Mouse (Mus musculus) forebrain, embryonic 15.5 days (tissue): ENCODE measurements around the gene Aldh4a1. TPM values are rescaled to one million over a fixed set of nuclear protein-coding genes. Genes with fewer than 3 reads are reported as not detected.

ENCODE experiments used
- ATAC-seq: fragments of 200-750 bp; cut with Nextera tagmentation; replicated peaks from 2 replicates; pipeline ENCODE4 v1.8.0; 2017; ENCODE audit warnings: mild to moderate bottlenecking, moderate TSS enrichment, moderate library complexity
- H3K27ac ChIP-seq: fragments of 300-500 bp; sonication (generic); replicated peaks from 2 replicates; pipeline ENCODE4 v1.5.1; 2015; ENCODE audit warnings: mild to moderate bottlenecking, inconsistent platforms
- H3K27me3 ChIP-seq: fragments of 300-500 bp; sonication (generic); 2 replicates; pipeline ENCODE4 v1.6.1; 2015; ENCODE audit warnings: inconsistent platforms
- H3K36me3 ChIP-seq: fragments of 300-500 bp; sonication (generic); 2 replicates; pipeline ENCODE4 v1.6.1; 2015; ENCODE audit warnings: mild to moderate bottlenecking, inconsistent platforms
- H3K4me1 ChIP-seq: fragments of 300-500 bp; sonication (generic); 2 replicates; pipeline ENCODE4 v1.6.1; 2015; ENCODE audit warnings: inconsistent platforms
- H3K4me2 ChIP-seq: fragments of 300-500 bp; sonication (generic); replicated peaks from 2 replicates; pipeline ENCODE4 v1.6.1; 2015; ENCODE audit warnings: mild to moderate bottlenecking, inconsistent platforms
- H3K4me3 ChIP-seq: fragments of 300-500 bp; sonication (generic); 2 replicates; pipeline ENCODE4 v1.5.1; 2015; ENCODE audit warnings: mild to moderate bottlenecking, inconsistent platforms
- H3K9ac ChIP-seq: fragments of 300-500 bp; sonication (generic); replicated peaks from 2 replicates; pipeline ENCODE4 v1.6.1; 2015; ENCODE audit warnings: mild to moderate bottlenecking, inconsistent platforms
- H3K9me3 ChIP-seq: fragments of 300-500 bp; sonication (generic); 2 replicates; pipeline ENCODE4 v1.6.1; 2016; ENCODE audit warnings: inconsistent platforms
- WGBS: fragments of 180-500 bp; shearing (Covaris S2); methylation state at CpG from one replicate; pipeline ENCODE4 v1.1.7; 2015; ENCODE audit warnings: mixed read lengths; 5-methylcytosine and 5-hydroxymethylcytosine counted together
- polyA plus RNA-seq: library from polyadenylated mRNA; unstranded; fragments of >200 nt; fragmentation: Nextera tagmentation; extraction: Ambion mirVana; gene quantifications from 2 replicates; pipeline ENCODE4 v1.2.1, GENCODE M21; 2015

Gene Aldh4a1
- polyA plus RNA-seq, 1 experiment from 2014 or later = 27.7 TPM

DNA sequence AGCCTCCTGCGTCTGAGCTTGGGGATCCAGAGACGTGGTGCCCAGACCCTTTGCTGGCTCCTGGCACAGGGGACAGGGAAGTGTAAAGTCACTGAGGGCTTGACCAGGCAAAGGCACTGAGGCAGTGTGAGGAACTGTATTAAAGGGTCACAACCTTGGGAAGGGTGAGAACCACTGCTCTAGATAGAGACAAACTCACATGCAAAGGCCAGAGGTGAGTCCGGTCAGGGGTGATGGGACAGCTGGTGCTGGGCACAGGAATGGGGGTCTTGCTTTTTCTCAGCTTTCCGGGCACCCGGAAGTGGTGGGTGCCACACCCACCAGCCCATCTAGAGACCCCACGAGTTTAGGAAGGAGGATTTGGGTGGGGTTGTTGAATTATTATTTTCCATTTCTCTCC lies 29.3 kb upstream of the Aldh4a1 start:
- no peak for ATAC-seq
- H3K4me1 ChIP-seq = peaks cover 32% of the 10 kb centered on the region
- no peak overlapping the region for H3K4me3 ChIP-seq
- 75% methylated on average over 6 of the region's 6 CpGs for WGBS
- H3K9me3 ChIP-seq = no peaks in the 10 kb centered on the region
- no peak overlapping the region for H3K27ac ChIP-seq
- H3K36me3 ChIP-seq = no peaks in the 10 kb centered on the region
- no peaks in the 10 kb centered on the region for H3K27me3 ChIP-seq
- no peak overlapping the region for H3K4me2 ChIP-seq
- H3K9ac ChIP-seq = no peak overlapping the region

DNA sequence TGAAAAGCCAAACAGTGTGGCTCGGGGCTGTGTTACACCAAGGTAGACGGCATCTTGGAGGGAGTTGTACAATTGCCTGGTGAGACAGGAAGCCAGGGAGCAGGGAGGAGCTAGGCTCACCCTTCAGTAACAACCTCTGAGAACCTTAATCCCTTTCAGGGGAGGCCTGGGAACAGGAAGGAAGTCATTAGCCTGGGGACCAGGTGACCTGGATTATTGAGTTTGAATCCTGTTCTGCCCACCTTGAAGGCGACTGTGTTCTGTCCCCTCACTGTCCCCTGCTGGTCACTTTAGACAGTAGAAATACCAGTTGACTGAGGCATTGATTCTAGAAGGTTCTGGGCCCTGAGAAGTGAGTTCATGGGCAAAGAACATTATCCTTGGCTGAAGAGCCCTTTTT lies 28.6 kb upstream of the Aldh4a1 start:
- no peak for ATAC-seq
- H3K36me3 ChIP-seq = no peaks in the 10 kb centered on the region
- H3K4me2 ChIP-seq = no peak overlapping the region
- no peak overlapping the region for H3K4me3 ChIP-seq
- H3K9me3 ChIP-seq = no peaks in the 10 kb centered on the region
- H3K27ac ChIP-seq = no peak overlapping the region
- peaks cover 39% of the 10 kb centered on the region for H3K4me1 ChIP-seq
- WGBS = 48% methylated on average over 3 of the region's 3 CpGs
- no peaks in the 10 kb centered on the region for H3K27me3 ChIP-seq
- H3K9ac ChIP-seq = no peak overlapping the region

DNA sequence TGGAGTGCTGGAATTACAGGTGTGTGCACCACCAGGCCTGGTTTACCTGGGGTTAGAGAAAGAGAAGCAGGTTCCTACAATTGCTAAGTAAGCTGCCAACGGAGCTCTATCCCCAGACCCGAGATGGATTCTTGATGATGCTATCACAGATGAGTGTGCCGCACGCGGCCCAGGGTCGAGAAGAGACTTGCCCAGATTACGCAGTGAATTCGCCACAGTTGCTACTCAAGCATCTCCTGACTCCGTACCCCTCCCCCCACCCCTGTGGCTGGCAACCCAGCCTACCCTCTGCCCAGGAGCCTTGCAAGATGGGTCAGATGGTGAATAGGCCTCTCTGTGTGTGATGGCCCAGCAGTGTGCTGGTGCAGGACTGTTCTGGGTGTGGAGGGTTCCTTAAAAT lies 26.0 kb upstream of the Aldh4a1 start:
- Histone ChIP-seq H3K4me3 (no peak overlapping the region), H3K27ac (peak overlapping the region; percentile 2; the same call in 1 of the 2 replicates), H3K27me3 (no peaks in the 10 kb centered on the region), H3K9me3 (no peaks in the 10 kb centered on the region), H3K4me1 (peaks cover 34% of the 10 kb centered on the region), H3K9ac (no peak overlapping the region), H3K36me3 (no peaks in the 10 kb centered on the region), H3K4me2 (no peak overlapping the region)
- WGBS = 22% methylated on average over 9 of the region's 9 CpGs
- no peak for ATAC-seq

DNA sequence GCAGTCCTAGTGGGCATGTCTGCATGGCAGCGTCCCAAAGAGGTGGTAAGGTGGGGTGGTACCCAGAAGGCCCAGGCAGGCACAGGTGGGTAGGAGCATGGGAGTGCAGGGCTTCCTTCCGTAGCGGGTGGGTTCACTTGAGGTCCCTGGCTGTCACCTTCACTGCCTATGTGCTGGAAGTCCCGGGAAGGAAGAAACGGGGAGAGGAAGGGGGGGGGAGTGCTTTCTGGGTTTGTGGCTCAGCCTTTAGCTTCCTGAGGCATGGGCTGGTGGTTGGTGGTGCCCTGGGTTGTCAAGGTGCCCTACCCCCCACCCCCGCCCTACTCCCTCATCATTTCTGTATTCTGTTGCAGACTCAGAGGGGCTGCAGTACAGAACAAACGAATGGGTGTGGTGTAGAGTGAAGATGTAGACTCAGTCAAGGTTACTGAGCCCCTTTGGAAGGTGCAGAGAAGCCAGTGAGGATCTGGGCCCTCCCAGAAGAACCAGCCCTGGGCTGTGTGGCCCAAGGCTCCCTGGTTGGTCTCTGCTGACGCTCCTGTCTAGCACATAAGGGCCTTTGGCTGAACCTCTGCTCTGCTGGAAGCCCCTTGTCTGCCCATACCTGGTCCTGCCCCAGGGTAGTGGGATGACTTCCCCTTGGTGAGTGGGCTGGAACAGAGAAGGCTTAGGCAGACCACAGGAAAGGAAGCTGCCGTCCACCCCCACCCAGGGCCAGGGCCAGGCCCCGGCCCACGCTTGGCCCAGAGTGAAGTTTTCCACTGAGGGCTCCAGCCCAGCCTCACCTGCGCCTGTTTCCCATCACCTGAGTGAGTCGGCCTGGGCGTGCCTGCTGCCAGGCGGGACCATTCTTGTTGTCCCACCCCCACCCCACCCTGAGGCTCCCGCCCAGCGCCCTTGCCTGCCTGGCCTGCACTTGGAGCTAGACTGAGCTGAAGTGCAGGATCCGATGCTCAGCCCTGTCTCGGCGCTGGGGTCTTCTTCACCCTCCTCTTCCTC lies 25.1 kb upstream of the Aldh4a1 start:
- H3K36me3 ChIP-seq = no peaks in the 10 kb centered on the region
- ATAC-seq = no peak
- WGBS = 67% methylated on average over 20 of the region's 20 CpGs
- no peak overlapping the region for H3K9ac ChIP-seq
- H3K4me2 ChIP-seq = 0 out of 2 replicates have a peak overlapping the region, but pooled peaks have one; percentile 25
- no peaks in the 10 kb centered on the region for H3K27me3 ChIP-seq
- H3K27ac ChIP-seq = peak overlapping the region; percentile 19; the same call in 1 of the 2 replicates
- H3K9me3 ChIP-seq = no peaks in the 10 kb centered on the region
- H3K4me1 ChIP-seq = peaks cover 34% of the 10 kb centered on the region
- H3K4me3 ChIP-seq = no peak overlapping the region

DNA sequence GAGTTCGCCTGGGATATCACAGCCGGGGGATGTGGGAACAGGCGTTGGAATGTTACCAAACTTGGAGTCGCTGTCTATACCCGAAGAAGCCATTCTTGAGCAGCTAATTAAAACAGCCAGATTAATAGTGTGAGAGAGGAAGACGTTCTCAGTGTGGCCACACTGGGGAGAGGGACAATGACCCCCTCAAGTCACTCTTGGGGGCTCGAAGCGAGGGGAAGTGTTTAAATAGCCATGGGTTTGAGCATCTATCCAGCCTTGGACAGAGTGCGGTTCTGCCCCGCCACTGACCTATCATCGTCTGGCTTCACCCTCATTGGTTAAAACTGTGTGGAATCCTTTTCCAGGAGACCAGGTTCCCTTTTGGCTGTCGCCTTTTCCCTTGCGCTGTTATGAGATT lies 24.3 kb upstream of the Aldh4a1 start:
- no peaks in the 10 kb centered on the region for H3K9me3 ChIP-seq
- no peak for ATAC-seq
- 29% methylated on average over 13 of the region's 13 CpGs for WGBS
- H3K4me1 ChIP-seq = peaks cover 34% of the 10 kb centered on the region
- no peaks in the 10 kb centered on the region for H3K27me3 ChIP-seq
- H3K4me3 ChIP-seq = no peak overlapping the region
- H3K27ac ChIP-seq = peak overlapping the region; percentile 61
- no peaks in the 10 kb centered on the region for H3K36me3 ChIP-seq
- H3K4me2 ChIP-seq = peak overlapping the region; percentile 25; the same call in 1 of the 2 replicates
- no peak overlapping the region; the same call in 1 of the 2 replicates for H3K9ac ChIP-seq

DNA sequence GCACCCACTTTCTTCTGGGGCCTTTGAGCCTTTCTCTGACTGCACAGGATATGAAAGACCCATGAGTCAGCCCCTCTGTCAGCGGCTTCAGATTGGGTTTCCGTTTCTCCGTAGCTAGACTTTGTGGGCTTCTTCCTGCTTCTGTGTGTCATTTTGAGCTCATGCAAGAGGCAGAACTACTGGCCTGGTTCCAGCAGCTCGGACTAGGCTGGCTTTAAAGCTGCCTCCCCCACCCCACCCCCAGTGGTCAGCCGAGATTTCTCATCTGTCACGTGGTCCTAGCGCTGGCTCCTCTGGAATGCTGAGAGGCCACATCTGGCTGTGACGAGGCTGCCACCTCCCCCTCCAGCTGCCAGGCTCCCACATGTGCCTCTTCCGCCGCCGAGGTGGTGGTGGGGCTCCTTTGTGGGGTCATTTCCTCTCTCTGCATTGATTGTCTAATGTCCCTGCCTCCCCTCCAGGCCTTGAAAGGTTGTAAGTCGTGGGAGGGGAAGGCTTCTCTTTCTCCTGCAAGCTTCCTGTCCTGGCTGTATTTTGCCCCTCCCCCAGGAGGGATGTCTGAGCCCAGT lies 23.6 kb upstream of the Aldh4a1 start:
- Histone ChIP-seq H3K27me3 (no peaks in the 10 kb centered on the region), H3K27ac (peak overlapping the region; percentile 61), H3K36me3 (no peaks in the 10 kb centered on the region), H3K4me1 (peaks cover 34% of the 10 kb centered on the region), H3K4me2 (peak overlapping the region; percentile 25), H3K4me3 (no peak overlapping the region), H3K9ac (peak overlapping the region; percentile 5), H3K9me3 (no peaks in the 10 kb centered on the region)
- 0 out of 2 replicates have a peak, but pooled peaks have one; percentile 31 for ATAC-seq
- WGBS = 5% methylated on average over 12 of the region's 12 CpGs

DNA sequence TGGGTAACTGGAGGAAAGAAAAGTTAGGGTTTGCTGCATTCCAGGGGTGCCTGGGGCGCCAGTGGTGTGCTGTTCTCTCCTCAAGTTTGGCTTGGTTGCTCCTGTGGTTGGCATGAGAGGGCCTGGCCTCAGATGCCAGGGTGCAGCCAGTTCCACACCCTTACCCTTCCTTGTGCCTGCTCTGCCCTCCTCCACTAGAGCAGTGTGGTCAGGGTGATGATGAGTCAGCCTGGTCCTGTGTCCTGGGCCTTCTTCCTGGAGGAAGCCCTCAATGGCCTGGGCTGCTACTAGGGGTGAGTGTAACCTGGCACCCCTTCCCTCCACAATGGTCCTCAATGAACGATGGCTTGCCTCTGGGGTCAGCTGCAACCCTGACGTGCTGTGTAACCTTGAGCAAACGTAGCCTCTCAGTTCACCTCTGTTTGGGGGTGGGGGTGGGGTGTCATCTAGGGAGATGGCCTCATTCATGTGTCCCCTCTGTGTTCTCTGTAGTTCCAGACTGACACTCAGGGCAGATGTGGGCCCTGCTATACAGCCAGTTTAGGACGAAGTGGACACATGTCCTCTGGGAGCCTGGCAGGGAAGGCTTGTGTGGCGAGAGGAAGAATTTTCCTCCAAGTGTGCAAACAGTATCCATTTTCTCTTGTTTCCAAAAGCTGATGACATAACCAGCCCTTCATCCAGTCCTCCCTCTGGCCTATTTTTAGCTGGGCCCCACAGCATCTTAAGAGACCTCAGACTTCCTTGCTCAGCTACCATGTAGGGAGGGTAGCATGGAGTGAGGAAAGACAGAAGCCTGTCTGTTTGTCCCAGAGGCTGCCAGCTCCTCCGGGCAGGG lies 20.9 kb upstream of the Aldh4a1 start:
- Histone ChIP-seq H3K36me3 (peaks cover 5% of the 10 kb centered on the region; the same call in 1 of the 2 replicates), H3K4me2 (no peak overlapping the region), H3K27me3 (no peaks in the 10 kb centered on the region), H3K4me3 (no peak overlapping the region), H3K27ac (no peak overlapping the region), H3K9ac (no peak overlapping the region), H3K4me1 (peaks cover 27% of the 10 kb centered on the region), H3K9me3 (no peaks in the 10 kb centered on the region)
- ATAC-seq = no peak
- 86% methylated on average over 7 of the region's 7 CpGs for WGBS

DNA sequence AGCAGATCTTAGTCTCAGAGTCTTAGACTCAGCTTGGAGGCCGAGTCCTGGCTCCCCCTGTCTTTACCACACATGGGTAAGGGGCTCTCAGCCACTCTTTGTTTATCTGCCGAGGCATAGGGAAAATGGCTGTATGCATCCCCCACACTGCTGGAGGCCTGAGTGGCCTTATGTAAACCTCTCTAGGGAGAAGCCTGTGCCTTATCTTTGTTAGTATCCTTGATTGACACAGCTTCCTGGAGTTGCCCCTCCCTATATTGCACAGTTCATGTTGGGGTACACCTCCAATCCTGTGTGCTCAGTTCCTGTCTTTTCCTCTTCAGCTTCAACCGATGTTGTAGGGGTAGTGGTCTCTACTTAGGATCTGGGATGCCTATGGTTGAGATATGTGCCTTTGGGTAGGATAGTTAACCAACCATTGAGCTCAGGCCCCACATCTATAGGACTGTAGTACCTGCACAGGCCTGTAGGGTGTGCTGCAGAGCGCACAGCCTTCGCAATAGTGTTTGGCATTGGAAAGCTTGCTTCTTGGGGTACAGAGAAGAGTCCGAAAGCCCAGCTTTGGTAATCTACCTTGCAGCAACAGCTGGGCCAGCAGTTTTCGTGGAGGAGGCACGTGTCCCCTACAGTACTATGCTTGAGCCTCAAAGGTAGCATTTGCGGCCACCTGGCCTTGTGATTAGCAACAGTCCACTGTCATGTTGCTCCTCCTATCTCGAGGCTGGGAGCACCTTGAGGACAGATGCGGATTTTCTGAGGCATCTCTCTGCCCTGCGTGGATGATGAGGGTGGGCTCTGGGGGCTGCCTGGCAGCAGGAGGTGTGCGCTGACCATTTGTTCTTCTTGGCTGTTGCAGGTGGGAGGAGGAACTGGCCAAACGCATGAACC lies 20.1 kb upstream of the Aldh4a1 start, which contains the start of gene Gm21969:
Gene Gm21969 (plus strand): TSS at position 830 of the 888 bp plus-strand sequence.
- H3K36me3 ChIP-seq = peaks cover 6% of the 10 kb centered on the region; the same call in 1 of the 2 replicates
- no peaks in the 10 kb centered on the region for H3K9me3 ChIP-seq
- WGBS = 51% methylated on average over 14 of the region's 14 CpGs
- no peak for ATAC-seq
- no peak within 1 kb of the TSS for H3K4me3 ChIP-seq
- no peak within 1 kb of the TSS for H3K27ac ChIP-seq
- no peak within 1 kb of the TSS for H3K9ac ChIP-seq
- peaks cover 18% of the 10 kb centered on the region for H3K4me1 ChIP-seq
- H3K4me2 ChIP-seq = no peak within 1 kb of the TSS
- no peaks in the 10 kb centered on the region for H3K27me3 ChIP-seq

DNA sequence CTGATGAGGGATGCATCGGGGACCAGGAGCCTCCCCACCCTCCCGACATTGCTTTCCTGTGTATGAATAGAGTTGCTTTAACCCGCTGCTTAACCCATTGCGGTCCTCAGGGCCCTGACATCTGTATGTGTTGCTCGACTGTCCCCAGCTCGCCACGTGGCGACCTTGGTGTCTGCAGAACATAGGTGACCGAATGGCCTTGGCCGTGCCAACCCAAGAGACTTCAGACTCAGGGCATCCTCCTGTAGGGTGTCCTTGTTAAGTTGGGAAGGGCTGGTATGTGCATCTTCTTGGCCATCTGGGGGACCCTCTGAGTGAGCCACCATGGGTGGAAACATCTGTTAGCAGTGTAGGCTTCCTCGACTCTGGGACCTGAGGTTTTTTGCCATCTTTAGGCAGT lies 17.4 kb upstream of the Aldh4a1 start:
- Histone ChIP-seq H3K9me3 (no peaks in the 10 kb centered on the region), H3K36me3 (peaks cover 6% of the 10 kb centered on the region; the same call in 1 of the 2 replicates), H3K4me2 (no peak overlapping the region), H3K9ac (no peak overlapping the region), H3K27ac (no peak overlapping the region), H3K4me1 (no peaks in the 10 kb centered on the region), H3K27me3 (no peaks in the 10 kb centered on the region), H3K4me3 (no peak overlapping the region)
- WGBS = 88% methylated on average over 11 of the region's 11 CpGs
- ATAC-seq = no peak

DNA sequence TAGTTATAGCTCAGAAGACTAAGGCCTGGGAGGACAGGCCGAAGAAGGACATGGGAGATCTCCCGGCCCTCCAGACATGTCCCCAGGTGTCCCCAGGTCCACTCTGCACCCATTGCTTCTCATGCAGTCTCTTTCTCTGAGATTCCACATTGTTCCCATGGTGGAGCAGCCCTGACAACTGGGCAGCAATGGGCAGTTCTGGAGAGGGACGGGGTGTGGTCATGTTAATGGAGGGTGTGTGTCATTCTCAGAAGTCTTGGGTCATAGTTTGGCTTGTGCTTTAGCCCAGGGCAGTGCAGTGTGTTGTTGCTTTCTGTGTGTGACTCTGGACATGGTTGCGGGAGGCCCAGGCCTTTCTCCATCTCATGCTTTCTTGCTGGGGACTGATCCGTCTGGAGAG lies 15.9 kb upstream of the Aldh4a1 start:
- no peak overlapping the region for H3K4me3 ChIP-seq
- ATAC-seq = no peak
- no peak overlapping the region for H3K27ac ChIP-seq
- H3K4me1 ChIP-seq = peaks cover 5% of the 10 kb centered on the region; the same call in 1 of the 2 replicates
- H3K9ac ChIP-seq = no peak overlapping the region
- H3K9me3 ChIP-seq = no peaks in the 10 kb centered on the region
- H3K4me2 ChIP-seq = no peak overlapping the region
- no peaks in the 10 kb centered on the region for H3K27me3 ChIP-seq
- H3K36me3 ChIP-seq = peaks cover 6% of the 10 kb centered on the region; the same call in 1 of the 2 replicates
- 94% methylated on average over 5 of the region's 5 CpGs for WGBS

DNA sequence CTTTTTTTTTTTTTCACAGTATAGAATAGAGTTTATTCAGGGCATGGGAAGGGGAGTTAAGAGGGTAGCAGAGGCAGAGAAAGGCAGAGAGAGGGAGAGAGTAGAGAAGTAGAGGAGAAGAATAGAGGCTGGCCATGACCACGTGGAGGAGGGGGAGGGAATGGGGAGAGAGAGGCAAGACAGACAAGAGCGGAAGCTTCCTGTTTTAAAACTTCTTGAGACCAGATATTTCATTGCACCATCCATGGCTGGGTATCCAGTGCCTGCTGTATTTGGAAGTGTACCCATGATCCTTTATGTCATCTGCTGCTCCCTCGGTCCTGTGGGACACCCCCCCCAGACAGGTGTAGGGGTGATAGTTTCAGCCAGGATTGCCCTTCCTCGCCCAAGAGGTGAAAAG lies 13.7 kb upstream of the Aldh4a1 start:
- Histone ChIP-seq H3K9ac (no peak overlapping the region), H3K9me3 (no peaks in the 10 kb centered on the region; the same call in 1 of the 2 replicates), H3K36me3 (peaks cover 11% of the 10 kb centered on the region), H3K4me1 (peaks cover 5% of the 10 kb centered on the region; the same call in 1 of the 2 replicates), H3K4me2 (no peak overlapping the region), H3K27me3 (no peaks in the 10 kb centered on the region), H3K27ac (no peak overlapping the region), H3K4me3 (no peak overlapping the region)
- no peak for ATAC-seq
- 61% methylated on average over 4 of the region's 4 CpGs for WGBS
